Comparison of ENCODE assay signal across 14 mouse cellular contexts in the genomic region with DNA sequence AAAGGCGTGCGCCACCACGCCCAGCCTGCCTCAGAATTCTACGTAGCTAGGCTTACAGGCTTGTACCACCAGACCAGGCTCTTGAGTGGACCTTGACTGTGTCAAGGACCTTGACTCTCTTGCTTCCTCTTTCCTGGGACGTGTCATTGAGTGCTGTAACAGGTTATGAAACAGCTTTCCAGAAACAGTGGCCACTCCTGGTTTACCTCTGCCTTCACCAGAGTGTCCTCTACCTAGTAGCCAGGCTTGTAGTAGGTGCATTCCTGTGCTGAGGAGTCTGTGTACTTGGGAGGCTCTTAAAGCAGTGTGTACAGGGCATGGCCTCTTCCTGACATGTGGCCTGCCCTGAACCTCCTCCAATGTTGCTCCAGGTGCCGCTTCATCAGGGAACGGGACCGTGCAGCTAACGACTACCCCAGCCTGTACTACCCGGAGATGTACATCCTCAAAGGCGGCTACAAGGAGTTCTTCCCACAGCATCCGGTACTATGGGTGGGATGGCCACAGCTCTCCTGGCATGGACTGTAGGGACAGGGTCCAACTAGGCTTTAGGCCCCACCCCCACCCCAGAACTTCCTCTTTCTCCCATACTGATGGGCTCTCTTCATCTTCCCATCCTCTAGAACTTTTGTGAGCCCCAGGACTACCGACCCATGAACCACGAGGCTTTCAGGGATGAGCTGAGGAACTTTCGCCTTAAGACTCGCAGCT. TPM values are rescaled to one million over a fixed set of nuclear protein-coding genes. Genes with fewer than 3 reads are reported as not detected.
DNase-seq lines count a peak whose midpoint lies in the region; ATAC-seq and TF ChIP-seq lines count a peak whose summit lies in the region.
"Had no signal": no experiment of that assay in that cellular context is flagged by ENCODE, and none has a peak within 500 bp of the region (broad histone marks: within the 10 kb centered on the region; RNA-seq: fewer than 3 reads in every experiment).

No protein-coding gene starts in this region.

- H3K9ac ChIP-seq in liver, embryonic 15.5 days, result no peak overlapping the region
- H3K9ac ChIP-seq in liver, embryonic 12.5 days, result no peak overlapping the region
- no peak overlapping the region for H3K9ac ChIP-seq in lung, postnatal 0 days (replicated peaks; ENCODE audit: low read depth)
- H3K9ac ChIP-seq: embryonic facial prominence, embryonic 15.5 days; forebrain, embryonic 13.5 days; hindbrain, embryonic 12.5 days had no signal

- ATAC-seq in liver, embryonic 15.5 days (ENCODE audit: insufficient read depth), result no peak
- no peak for ATAC-seq in liver, embryonic 12.5 days
- ATAC-seq in granulocyte monocyte progenitor cell, adult 5-6 weeks (replicated peaks; ENCODE audit: poor library complexity, severe bottlenecking), result peak; percentile 95
- peak; percentile 99 for ATAC-seq in lung, postnatal 0 days
- peak; percentile 84 for ATAC-seq in neutrophil, adult 5-6 weeks (ENCODE audit: extremely low read depth, insufficient number of reproducible peaks, low FRiP score, poor library complexity, severe bottlenecking)
- ATAC-seq: forebrain, embryonic 13.5 days had no signal

- TF ChIP-seq EP300 in lung, postnatal 0 days (IDR thresholded peaks at IDR 0.05), result peak; percentile 96

- WGBS in liver, embryonic 15.5 days (ENCODE audit: insufficient replicate concordance), result 79% methylated on average over 16 of the region's 16 CpGs
- 81% methylated on average over 16 of the region's 16 CpGs for WGBS in liver, embryonic 12.5 days (ENCODE audit: insufficient replicate concordance)
- 61% methylated on average over 16 of the region's 16 CpGs for WGBS in lung, postnatal 0 days
- 92% methylated on average over 16 of the region's 16 CpGs for WGBS in limb, embryonic 10.5 days

- no peak overlapping the region for H3K4me3 ChIP-seq in liver, embryonic 15.5 days (replicated peaks)
- no peak overlapping the region for H3K4me3 ChIP-seq in liver, embryonic 12.5 days
- H3K4me3 ChIP-seq in lung, postnatal 0 days (ENCODE audit: low read depth, low read length), result no peak overlapping the region
- no peak overlapping the region for H3K4me3 ChIP-seq in limb, embryonic 10.5 days
- H3K4me3 ChIP-seq: embryonic facial prominence, embryonic 15.5 days; forebrain, embryonic 13.5 days; hindbrain, embryonic 12.5 days; megakaryocyte, embryonic 14.5 days had no signal

- H3K36me3 ChIP-seq in liver, embryonic 15.5 days (replicated peaks), result peaks cover 99% of the 10 kb centered on the region
- peaks cover 100% of the 10 kb centered on the region for H3K36me3 ChIP-seq in liver, embryonic 12.5 days
- H3K36me3 ChIP-seq in lung, postnatal 0 days (ENCODE audit: insufficient read depth, low read length), result peaks cover 5% of the 10 kb centered on the region; the same call in 1 of the 2 replicates
- H3K36me3 ChIP-seq in limb, embryonic 10.5 days, result peaks cover 83% of the 10 kb centered on the region

- H3K9me3 ChIP-seq in liver, embryonic 15.5 days (replicated peaks), result no peaks in the 10 kb centered on the region
- H3K9me3 ChIP-seq in liver, embryonic 12.5 days (replicated peaks), result no peaks in the 10 kb centered on the region
- H3K9me3 ChIP-seq in lung, postnatal 0 days (ENCODE audit: low read length), result no peaks in the 10 kb centered on the region
- H3K9me3 ChIP-seq in limb, embryonic 10.5 days (replicated peaks), result no peaks in the 10 kb centered on the region
- H3K9me3 ChIP-seq: embryonic facial prominence, embryonic 15.5 days; forebrain, embryonic 13.5 days; hindbrain, embryonic 12.5 days had no signal

- H3K27ac ChIP-seq in liver, embryonic 15.5 days (replicated peaks), result peak overlapping the region; percentile 33; the same call in 1 of the 2 replicates
- H3K27ac ChIP-seq in liver, embryonic 12.5 days, result no peak overlapping the region
- peak overlapping the region; percentile 72 for H3K27ac ChIP-seq in lung, postnatal 0 days (ENCODE audit: low read length)
- H3K27ac ChIP-seq in limb, embryonic 10.5 days, result no peak overlapping the region
- H3K27ac ChIP-seq: embryonic facial prominence, embryonic 15.5 days; forebrain, embryonic 13.5 days; hindbrain, embryonic 12.5 days had no signal

- DNase-seq in lung, postnatal 0 days (ENCODE audit: low spot score), result peak; percentile 96
- DNase-seq in limb, embryonic 10.5 days (ENCODE audit: low spot score), result no peak
- no peak for DNase-seq in layer of hippocampus, adult 11-12 months (ENCODE audit: low spot score)
- DNase-seq: adrenal gland, postnatal 10 days; cerebellum, adult 9-10 months; kidney, postnatal 14 days had no signal

- H3K4me1 ChIP-seq in liver, embryonic 15.5 days (replicated peaks), result peaks cover 43% of the 10 kb centered on the region
- H3K4me1 ChIP-seq in liver, embryonic 12.5 days, result peaks cover 14% of the 10 kb centered on the region; the same call in 1 of the 2 replicates
- H3K4me1 ChIP-seq in lung, postnatal 0 days (ENCODE audit: insufficient read depth, low read depth, low read length), result no peaks in the 10 kb centered on the region
- no peaks in the 10 kb centered on the region for H3K4me1 ChIP-seq in limb, embryonic 10.5 days
- H3K4me1 ChIP-seq: embryonic facial prominence, embryonic 15.5 days had no signal

- no peak for TF ChIP-seq CTCF in lung, postnatal 0 days (IDR thresholded peaks at IDR 0.05)

- no peaks in the 10 kb centered on the region for H3K27me3 ChIP-seq in liver, embryonic 15.5 days
- H3K27me3 ChIP-seq in liver, embryonic 12.5 days (replicated peaks), result no peaks in the 10 kb centered on the region
- no peaks in the 10 kb centered on the region for H3K27me3 ChIP-seq in lung, postnatal 0 days (replicated peaks; ENCODE audit: insufficient read depth, low read length)
- no peaks in the 10 kb centered on the region for H3K27me3 ChIP-seq in limb, embryonic 10.5 days (ENCODE audit: low read depth, poor library complexity, severe bottlenecking)
- H3K27me3 ChIP-seq: embryonic facial prominence, embryonic 15.5 days; forebrain, embryonic 13.5 days; hindbrain, embryonic 12.5 days; megakaryocyte, embryonic 14.5 days had no signal

- H3K4me2 ChIP-seq in liver, embryonic 15.5 days, result no peak overlapping the region
- H3K4me2 ChIP-seq in liver, embryonic 12.5 days, result no peak overlapping the region
- H3K4me2 ChIP-seq in lung, postnatal 0 days (replicated peaks; ENCODE audit: low read depth, low read length), result peak overlapping the region; percentile 18; the same call in 1 of the 2 replicates
- H3K4me2 ChIP-seq: embryonic facial prominence, embryonic 15.5 days; forebrain, embryonic 13.5 days; hindbrain, embryonic 12.5 days had no signal

RNA-seq across cellular contexts. Expression of gene Spef1, which starts 9.7 kb away (rescaled TPM):
- polyA plus RNA-seq in liver, embryonic 15.5 days (2015; fragmentation: Nextera tagmentation; extraction: Ambion mirVana), result 1.6 and 1.8 TPM in 2 replicates
- polyA plus RNA-seq in liver, embryonic 12.5 days (2016; fragmentation: Nextera tagmentation; extraction: Ambion mirVana), result 1.0 and 1.1 TPM in 2 replicates
- total RNA-seq in granulocyte monocyte progenitor cell, adult 5-6 weeks (2014; fragmentation: Nextera tagmentation), result 2.0 and 2.7 TPM in 2 replicates
- 1.2 and 1.9 TPM in 2 replicates for total RNA-seq in granulocyte monocyte progenitor cell, adult 5-6 weeks (2017)
- 12.2 TPM in 2 replicates for polyA plus RNA-seq in lung, postnatal 0 days (2015; fragmentation: Nextera tagmentation; extraction: Ambion mirVana)
- 2.0 and 2.2 TPM in 2 replicates for total RNA-seq in neutrophil, adult 5-6 weeks (2017)
- polyA plus RNA-seq in limb, embryonic 10.5 days (2016; fragmentation: Nextera tagmentation; extraction: Ambion mirVana), result 1.7 and 3.4 TPM in 2 replicates

RNA-seq across cellular contexts. Expression of gene Cdc25b, which starts 10.0 kb away (rescaled TPM):
- polyA plus RNA-seq in liver, embryonic 15.5 days (2015; fragmentation: Nextera tagmentation; extraction: Ambion mirVana), result 236 and 279 TPM in 2 replicates
- 172 and 182 TPM in 2 replicates for polyA plus RNA-seq in liver, embryonic 12.5 days (2016; fragmentation: Nextera tagmentation; extraction: Ambion mirVana)
- 4.9 and 5.8 TPM in 2 replicates for total RNA-seq in granulocyte monocyte progenitor cell, adult 5-6 weeks (2014; fragmentation: Nextera tagmentation)
- 6.7 and 6.8 TPM in 2 replicates for total RNA-seq in granulocyte monocyte progenitor cell, adult 5-6 weeks (2017)
- polyA plus RNA-seq in lung, postnatal 0 days (2015; fragmentation: Nextera tagmentation; extraction: Ambion mirVana), result 36.5 and 38.7 TPM in 2 replicates
- total RNA-seq in neutrophil, adult 5-6 weeks (2017), result 111 and 116 TPM in 2 replicates
- 40.8 and 47.4 TPM in 2 replicates for polyA plus RNA-seq in limb, embryonic 10.5 days (2016; fragmentation: Nextera tagmentation; extraction: Ambion mirVana)

RNA-seq across cellular contexts. Expression of gene Ap5s1, which starts 10.1 kb away (rescaled TPM):
- 16.6 and 18.3 TPM in 2 replicates for polyA plus RNA-seq in liver, embryonic 15.5 days (2015; fragmentation: Nextera tagmentation; extraction: Ambion mirVana)
- 16.4 and 17.0 TPM in 2 replicates for polyA plus RNA-seq in liver, embryonic 12.5 days (2016; fragmentation: Nextera tagmentation; extraction: Ambion mirVana)
- total RNA-seq in granulocyte monocyte progenitor cell, adult 5-6 weeks (2014; fragmentation: Nextera tagmentation), result 5.7 and 5.9 TPM in 2 replicates
- 1.0 and 1.5 TPM in 2 replicates for total RNA-seq in granulocyte monocyte progenitor cell, adult 5-6 weeks (2017)
- polyA plus RNA-seq in lung, postnatal 0 days (2015; fragmentation: Nextera tagmentation; extraction: Ambion mirVana), result 27.9 and 28.0 TPM in 2 replicates
- 7.7 and 13.3 TPM in 2 replicates for total RNA-seq in neutrophil, adult 5-6 weeks (2017)
- 18.9 and 22.6 TPM in 2 replicates for polyA plus RNA-seq in limb, embryonic 10.5 days (2016; fragmentation: Nextera tagmentation; extraction: Ambion mirVana)

RNA-seq across cellular contexts. Expression of gene Cenpb, which starts 16.9 kb away (rescaled TPM):
- 4.1 and 5.4 TPM in 2 replicates for polyA plus RNA-seq in liver, embryonic 15.5 days (2015; fragmentation: Nextera tagmentation; extraction: Ambion mirVana)
- 5.9 and 6.5 TPM in 2 replicates for polyA plus RNA-seq in liver, embryonic 12.5 days (2016; fragmentation: Nextera tagmentation; extraction: Ambion mirVana)
- 14.3 and 24.3 TPM in 2 replicates for total RNA-seq in granulocyte monocyte progenitor cell, adult 5-6 weeks (2014; fragmentation: Nextera tagmentation)
- 16.1 and 18.6 TPM in 2 replicates for total RNA-seq in granulocyte monocyte progenitor cell, adult 5-6 weeks (2017)
- 13.2 and 14.9 TPM in 2 replicates for polyA plus RNA-seq in lung, postnatal 0 days (2015; fragmentation: Nextera tagmentation; extraction: Ambion mirVana)
- 16.3 and 18.0 TPM in 2 replicates for total RNA-seq in neutrophil, adult 5-6 weeks (2017)
- polyA plus RNA-seq in limb, embryonic 10.5 days (2016; fragmentation: Nextera tagmentation; extraction: Ambion mirVana), result 7.7 and 8.9 TPM in 2 replicates

RNA-seq across cellular contexts. Expression of gene 1700037H04Rik, which starts 36.9 kb away (rescaled TPM):
- polyA plus RNA-seq in liver, embryonic 15.5 days (2015; fragmentation: Nextera tagmentation; extraction: Ambion mirVana), result 135 and 147 TPM in 2 replicates
- 131 and 141 TPM in 2 replicates for polyA plus RNA-seq in liver, embryonic 12.5 days (2016; fragmentation: Nextera tagmentation; extraction: Ambion mirVana)
- total RNA-seq in granulocyte monocyte progenitor cell, adult 5-6 weeks (2014; fragmentation: Nextera tagmentation), result 66.9 and 115 TPM in 2 replicates
- 30.3 and 40.6 TPM in 2 replicates for total RNA-seq in granulocyte monocyte progenitor cell, adult 5-6 weeks (2017)
- polyA plus RNA-seq in lung, postnatal 0 days (2015; fragmentation: Nextera tagmentation; extraction: Ambion mirVana), result 28.3 and 32.8 TPM in 2 replicates
- 10.1 and 11.3 TPM in 2 replicates for total RNA-seq in neutrophil, adult 5-6 weeks (2017)
- 87.5 and 97.4 TPM in 2 replicates for polyA plus RNA-seq in limb, embryonic 10.5 days (2016; fragmentation: Nextera tagmentation; extraction: Ambion mirVana)

Comparison
In these comparisons a context has a peak if more than half of its experiments do, and no peak if none do; other contexts are left out.
1. H3K27ac ChIP-seq: peak in liver, embryonic 15.5 days (single experiment) and lung, postnatal 0 days (single experiment); none in liver, embryonic 12.5 days (single experiment) and limb, embryonic 10.5 days (single experiment).
2. ATAC-seq: peak in granulocyte monocyte progenitor cell, adult 5-6 weeks (single experiment), lung, postnatal 0 days (single experiment) and neutrophil, adult 5-6 weeks (single experiment); none in liver, embryonic 15.5 days (single experiment) and liver, embryonic 12.5 days (single experiment).